8 mouse cellular contexts compared by ENCODE assay signal in the genomic region with DNA sequence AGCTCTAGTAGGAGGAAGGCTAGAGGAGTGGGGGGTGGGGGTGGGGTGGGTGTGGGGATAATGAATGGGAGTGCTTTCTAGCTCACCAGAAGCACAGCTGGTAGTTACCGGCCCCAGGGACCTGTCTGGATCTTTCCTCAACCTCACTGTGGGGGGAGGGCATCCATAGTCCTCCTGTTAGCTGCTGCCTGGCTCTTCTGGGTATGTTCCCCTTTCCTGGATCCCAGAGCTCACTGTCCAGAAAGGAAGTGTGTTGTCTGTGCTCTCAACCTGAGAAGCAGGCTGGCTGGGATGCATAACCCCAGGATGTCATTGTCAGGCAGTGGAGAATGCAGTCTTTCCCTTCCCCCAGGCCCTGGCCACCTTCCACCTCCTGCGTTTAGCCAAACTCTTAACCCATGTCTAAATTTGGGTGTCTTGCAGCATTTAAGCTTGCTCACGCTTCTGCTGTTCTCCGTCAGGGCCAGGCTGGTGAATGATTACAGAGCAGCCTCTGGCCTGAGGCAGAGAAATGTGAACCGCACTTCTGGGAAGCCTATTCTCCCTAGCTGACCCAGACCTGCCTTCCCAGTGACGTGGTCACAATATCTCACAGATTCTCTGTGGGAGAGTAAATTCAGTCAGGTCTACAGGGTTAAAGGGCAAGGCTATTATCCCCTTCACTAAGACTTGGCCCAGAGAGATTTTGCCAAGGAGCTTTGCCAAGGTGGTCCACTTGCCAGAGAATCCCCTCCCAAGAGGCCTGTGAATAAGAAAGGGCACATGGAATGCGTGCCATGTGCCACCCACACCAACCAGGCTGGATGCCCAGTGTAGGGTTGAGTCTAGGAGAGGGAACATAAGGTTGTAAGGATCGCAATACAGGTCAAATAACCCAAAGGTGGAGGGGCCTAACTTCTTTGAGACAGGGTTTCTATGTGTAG. TPM values are rescaled to one million over a fixed set of nuclear protein-coding genes. Genes with fewer than 3 reads are reported as not detected.
DNase-seq lines count a peak whose midpoint lies in the region; ATAC-seq and TF ChIP-seq lines count a peak whose summit lies in the region.

No protein-coding gene starts in this region.

- peak overlapping the region; percentile 59 for H3K4me3 ChIP-seq in heart, embryonic 15.5 days
- no peak overlapping the region for H3K4me3 ChIP-seq in kidney, postnatal 0 days (replicated peaks; ENCODE audit: low read depth, low read length)
- H3K4me3 ChIP-seq in stomach, embryonic 14.5 days (ENCODE audit: low read depth, low read length): no peak overlapping the region
- H3K4me3 ChIP-seq in thymus, adult 2 months (ENCODE audit: control insufficient read depth, insufficient read depth, low read length): no peak overlapping the region

- peak overlapping the region; percentile 92 for H3K27ac ChIP-seq in heart, embryonic 15.5 days
- H3K27ac ChIP-seq in kidney, postnatal 0 days: no peak overlapping the region
- peak overlapping the region; percentile 34; the same call in 1 of the 2 replicates for H3K27ac ChIP-seq in stomach, embryonic 14.5 days (ENCODE audit: low read length)
- no peak overlapping the region for H3K27ac ChIP-seq in thymus, adult 2 months (ENCODE audit: control insufficient read depth, insufficient read depth, low read length)

- H3K4me2 ChIP-seq in heart, embryonic 15.5 days: peak overlapping the region; percentile 92
- peak overlapping the region; percentile 84; the same call in 1 of the 2 replicates for H3K4me2 ChIP-seq in kidney, postnatal 0 days (ENCODE audit: low read length)
- peak overlapping the region; percentile 67 for H3K4me2 ChIP-seq in stomach, embryonic 14.5 days (replicated peaks; ENCODE audit: low read depth, low read length)

- TF ChIP-seq POLR2A in thymus, adult 2 months (IDR thresholded peaks at IDR 0.05; ENCODE audit: control insufficient read depth, extremely low read depth, insufficient read depth, low read length, poor library complexity): no peak

- H3K9me3 ChIP-seq in heart, embryonic 15.5 days (replicated peaks): no peaks in the 10 kb centered on the region
- no peaks in the 10 kb centered on the region for H3K9me3 ChIP-seq in kidney, postnatal 0 days (replicated peaks; ENCODE audit: low read length)
- no peaks in the 10 kb centered on the region for H3K9me3 ChIP-seq in stomach, embryonic 14.5 days (ENCODE audit: control insufficient read depth, low read depth, low read length)

- H3K4me1 ChIP-seq in heart, embryonic 15.5 days (replicated peaks): peaks cover 55% of the 10 kb centered on the region
- peaks cover 30% of the 10 kb centered on the region for H3K4me1 ChIP-seq in kidney, postnatal 0 days (replicated peaks; ENCODE audit: insufficient read depth, low read length)
- H3K4me1 ChIP-seq in stomach, embryonic 14.5 days (ENCODE audit: control insufficient read depth, insufficient read depth, low read length): peaks cover 24% of the 10 kb centered on the region
- no peaks in the 10 kb centered on the region for H3K4me1 ChIP-seq in thymus, adult 2 months (replicated peaks; ENCODE audit: control insufficient read depth, insufficient read depth, low read length)

- TF ChIP-seq CTCF in kidney, postnatal 0 days (IDR thresholded peaks at IDR 0.05; ENCODE audit: low read depth): no peak
- no peak for TF ChIP-seq CTCF in thymus, adult 2 months (IDR thresholded peaks at IDR 0.05; ENCODE audit: borderline replicate concordance, control insufficient read depth, extremely low read depth, insufficient read depth, low read length, poor library complexity)

- H3K9ac ChIP-seq in heart, embryonic 15.5 days: peak overlapping the region; percentile 41; the same call in 1 of the 2 replicates
- H3K9ac ChIP-seq in kidney, postnatal 0 days (ENCODE audit: low read depth, low read length): no peak overlapping the region
- H3K9ac ChIP-seq in stomach, embryonic 14.5 days (replicated peaks; ENCODE audit: low read depth, low read length): no peak overlapping the region

- 29% methylated on average over 8 of the region's 8 CpGs for WGBS in heart, embryonic 15.5 days
- WGBS in kidney, postnatal 0 days: 33% methylated on average over 8 of the region's 8 CpGs
- 32% methylated on average over 8 of the region's 8 CpGs for WGBS in stomach, embryonic 14.5 days
- WGBS in thymus, adult 2 months: 79% methylated on average over 8 of the region's 8 CpGs

- H3K27me3 ChIP-seq in heart, embryonic 15.5 days: no peaks in the 10 kb centered on the region
- no peaks in the 10 kb centered on the region for H3K27me3 ChIP-seq in kidney, postnatal 0 days (ENCODE audit: insufficient read depth, low read length)
- H3K27me3 ChIP-seq in stomach, embryonic 14.5 days (ENCODE audit: control insufficient read depth, insufficient read depth, low read length): no peaks in the 10 kb centered on the region
- peaks cover 10% of the 10 kb centered on the region for H3K27me3 ChIP-seq in thymus, adult 2 months (ENCODE audit: control insufficient read depth, insufficient read depth, low read length)

- peak; percentile 27 for ATAC-seq in heart, embryonic 15.5 days (replicated peaks; ENCODE audit: insufficient number of reproducible peaks, insufficient read depth, low FRiP score, low read depth)
- ATAC-seq in kidney, postnatal 0 days (replicated peaks; ENCODE audit: low FRiP score, low read depth): peak; percentile 66
- peak; percentile 24 for ATAC-seq in stomach, embryonic 14.5 days (ENCODE audit: insufficient number of reproducible peaks, insufficient read depth, low FRiP score, low read depth)

- peak; percentile 33 for DNase-seq in adrenal gland, adult 2 months
- DNase-seq in adrenal gland, postnatal 4 days (ENCODE audit: low spot score in 2 of 2): no peak
- DNase-seq in embryo, embryonic 11 days: peak; percentile 52
- DNase-seq in kidney, postnatal 0 days (ENCODE audit: low spot score): peak; percentile 38
- DNase-seq in spleen, postnatal 36 days (ENCODE audit: low spot score in 2 of 2): no peak
- no peak for DNase-seq in thymus, adult 2 months

- H3K36me3 ChIP-seq in heart, embryonic 15.5 days: no peaks in the 10 kb centered on the region
- no peaks in the 10 kb centered on the region for H3K36me3 ChIP-seq in kidney, postnatal 0 days (ENCODE audit: insufficient read depth, low read length)
- no peaks in the 10 kb centered on the region for H3K36me3 ChIP-seq in stomach, embryonic 14.5 days (ENCODE audit: control insufficient read depth, insufficient read depth, low read length)
- no peaks in the 10 kb centered on the region for H3K36me3 ChIP-seq in thymus, adult 2 months (ENCODE audit: control insufficient read depth, insufficient read depth, low read length)

RNA-seq across cellular contexts. Expression of a gene that starts 2.2 kb away (rescaled TPM):
- total RNA-seq in adrenal gland, adult 2 months (2021): 10 to 100 TPM; 54.4 to 64.2 TPM
- polyA plus RNA-seq in adrenal gland, adult 2 months (2012; rRNA removed): 21.3 and 31.0 TPM in 2 replicates
- total RNA-seq in adrenal gland, postnatal 4 days (2021): 10 to 100 TPM; 66.5 to 66.9 TPM
- polyA plus RNA-seq in heart, embryonic 15.5 days (2015; fragmentation: Nextera tagmentation; extraction: Ambion mirVana): 12.4 and 14.4 TPM in 2 replicates
- 12.0 and 13.8 TPM in 2 replicates for polyA plus RNA-seq in kidney, postnatal 0 days (2015; fragmentation: Nextera tagmentation; extraction: Ambion mirVana)
- 11.2 and 12.4 TPM in 2 replicates for polyA plus RNA-seq in stomach, embryonic 14.5 days (2014; fragmentation: Nextera tagmentation; extraction: Ambion mirVana)
- polyA plus RNA-seq in thymus, adult 2 months (2012; rRNA removed): 4.8 and 6.2 TPM in 2 replicates

Comparison
In these comparisons a context has a peak if more than half of its experiments do, and no peak if none do; other contexts are left out.
1. DNase-seq: peak in adrenal gland, adult 2 months (single experiment), embryo, embryonic 11 days (single experiment) and kidney, postnatal 0 days (single experiment); none in adrenal gland, postnatal 4 days (0 of 2), spleen, postnatal 36 days (0 of 2) and thymus, adult 2 months (single experiment).
2. H3K27ac ChIP-seq: peak in heart, embryonic 15.5 days (single experiment) and stomach, embryonic 14.5 days (single experiment); none in kidney, postnatal 0 days (single experiment) and thymus, adult 2 months (single experiment).
3. Peak in every context shown above with its lines, with median percentiles within 50 percentile points of each other: ATAC-seq and H3K4me2 ChIP-seq.